Mouse (Mus musculus): ENCODE data around the gene Ccer2.

DNA sequence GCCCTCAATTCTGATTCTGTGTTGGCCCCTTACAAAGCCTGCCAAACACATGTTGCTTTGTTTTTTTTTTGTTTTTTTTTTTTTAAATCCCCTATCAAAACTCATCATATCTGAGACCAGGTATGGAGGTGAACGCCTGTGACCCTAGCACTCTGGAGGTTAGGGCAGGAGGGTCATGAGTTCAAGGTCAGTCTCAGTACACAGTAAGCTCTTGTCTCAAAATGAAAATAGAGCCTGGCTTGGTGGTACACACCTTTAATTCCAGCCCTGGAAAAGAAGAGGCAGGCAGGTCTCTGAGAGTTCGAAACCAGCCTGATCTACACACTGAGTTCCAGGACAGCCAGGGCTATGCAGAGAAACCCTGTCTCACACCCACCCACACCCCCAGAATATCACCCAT, 36.3 kb upstream of the Ccer2 start:
- TF ChIP-seq CTCF (IDR thresholded peaks at IDR 0.05; ENCODE audit: low read depth, low read length) (no peak), POLR2A (IDR thresholded peaks at IDR 0.05; ENCODE audit: insufficient read depth, low read length) (no peak), EP300 (IDR thresholded peaks at IDR 0.05; ENCODE audit: insufficient read depth, low read depth, low read length) (no peak)
